Mouse (Mus musculus): ENCODE results near the gene Ints13. TPM values are rescaled to one million over a fixed set of nuclear protein-coding genes. Genes with fewer than 3 reads are reported as not detected.

The Ints13 gene
- total and polyA plus RNA-seq, 2 experiments from 2014 or later = 24.6 to 25.7 TPM

- H3K4me1 ChIP-seq (ENCODE audit: insufficient read depth, low read length) = no peaks in the 10 kb centered on the region
- ATAC-seq (no peak), DNase-seq (ENCODE audit: low spot score) (no peak)
- H3K27ac ChIP-seq = no peak overlapping the region
- H3K9ac ChIP-seq (replicated peaks; ENCODE audit: low read length) = no peak overlapping the region
- no peaks in the 10 kb centered on the region for H3K36me3 ChIP-seq (ENCODE audit: insufficient read depth, low read length)
- no peaks in the 10 kb centered on the region for H3K27me3 ChIP-seq (ENCODE audit: insufficient read depth, low read length)
- WGBS = 47% methylated on average over 7 of the region's 7 CpGs
- TF ChIP-seq CTCF (IDR thresholded peaks at IDR 0.05; ENCODE audit: low read depth) = no peak
- H3K4me2 ChIP-seq (ENCODE audit: low read depth, low read length) = no peak overlapping the region
- H3K9me3 ChIP-seq (ENCODE audit: low read length) = no peaks in the 10 kb centered on the region
- H3K4me3 ChIP-seq (ENCODE audit: low read length) = no peak overlapping the region
These were observed 63.1 kb downstream of the Ints13 start for GRCm38 (mm10) chr6:146514531-146514948.

GRCm38 (mm10) chr6:146513899-146514298 is 63.7 kb downstream of the Ints13 start:
- TF ChIP-seq CTCF (IDR thresholded peaks at IDR 0.05; ENCODE audit: low read depth) = no peak
- 58% methylated on average over 5 of the region's 5 CpGs for WGBS
- Histone ChIP-seq H3K9ac (replicated peaks; ENCODE audit: low read length) (no peak overlapping the region), H3K27me3 (ENCODE audit: insufficient read depth, low read length) (no peaks in the 10 kb centered on the region), H3K4me2 (ENCODE audit: low read depth, low read length) (no peak overlapping the region), H3K27ac (no peak overlapping the region), H3K9me3 (ENCODE audit: low read length) (no peaks in the 10 kb centered on the region), H3K36me3 (ENCODE audit: insufficient read depth, low read length) (no peaks in the 10 kb centered on the region), H3K4me1 (ENCODE audit: insufficient read depth, low read length) (no peaks in the 10 kb centered on the region), H3K4me3 (ENCODE audit: low read length) (no peak overlapping the region)
- DNase-seq (ENCODE audit: low spot score) (no peak), ATAC-seq (no peak)

- Histone ChIP-seq H3K27ac (no peak overlapping the region), H3K9ac (replicated peaks; ENCODE audit: low read length) (no peak overlapping the region), H3K36me3 (ENCODE audit: insufficient read depth, low read length) (no peaks in the 10 kb centered on the region), H3K27me3 (ENCODE audit: insufficient read depth, low read length) (no peaks in the 10 kb centered on the region), H3K4me1 (ENCODE audit: insufficient read depth, low read length) (no peaks in the 10 kb centered on the region), H3K4me3 (ENCODE audit: low read length) (no peak overlapping the region), H3K9me3 (ENCODE audit: low read length) (no peaks in the 10 kb centered on the region), H3K4me2 (ENCODE audit: low read depth, low read length) (no peak overlapping the region)
- no peak for DNase-seq (ENCODE audit: low spot score)
- ATAC-seq = no peak
- 83% methylated on average over 8 of the region's 8 CpGs for WGBS
- no peak for TF ChIP-seq CTCF (IDR thresholded peaks at IDR 0.05; ENCODE audit: low read depth)
These were observed 64.3 kb downstream of the Ints13 start for GRCm38 (mm10) chr6:146513384-146513783.

- no peak overlapping the region for H3K27ac ChIP-seq
- no peaks in the 10 kb centered on the region for H3K4me1 ChIP-seq (ENCODE audit: insufficient read depth, low read length)
- H3K4me2 ChIP-seq (ENCODE audit: low read depth, low read length) = no peak overlapping the region
- H3K27me3 ChIP-seq (ENCODE audit: insufficient read depth, low read length) = no peaks in the 10 kb centered on the region
- no peak for TF ChIP-seq CTCF (IDR thresholded peaks at IDR 0.05; ENCODE audit: low read depth)
- no peak for DNase-seq (ENCODE audit: low spot score)
- H3K9me3 ChIP-seq (ENCODE audit: low read length) = no peaks in the 10 kb centered on the region
- no peak overlapping the region for H3K4me3 ChIP-seq (ENCODE audit: low read length)
- H3K9ac ChIP-seq (replicated peaks; ENCODE audit: low read length) = no peak overlapping the region
- 80% methylated on average over 8 of the region's 8 CpGs for WGBS
- no peak for ATAC-seq
- no peaks in the 10 kb centered on the region for H3K36me3 ChIP-seq (ENCODE audit: insufficient read depth, low read length)
These were observed 66.1 kb downstream of the Ints13 start for GRCm38 (mm10) chr6:146511511-146511910.

DNA sequence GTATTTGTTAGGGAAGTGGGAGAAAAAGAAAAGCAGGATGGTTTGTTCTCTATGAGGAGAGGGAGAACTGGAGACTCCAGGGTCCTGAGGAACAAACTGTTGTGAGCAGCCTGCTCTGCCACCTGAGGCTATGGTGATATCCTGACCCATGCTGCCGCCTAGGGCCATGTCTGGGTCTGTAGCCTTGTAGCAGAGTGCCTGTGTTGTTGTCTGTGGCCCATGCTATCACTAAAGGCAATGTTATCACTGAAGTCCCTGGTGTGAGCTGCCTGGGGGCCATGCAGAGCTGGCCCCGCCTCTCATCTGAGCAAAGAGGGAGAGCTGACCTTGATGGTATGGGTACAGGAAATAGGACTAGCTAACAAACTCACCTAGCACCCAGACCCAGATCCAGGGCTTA is 67.7 kb downstream of the Ints13 start:
- Histone ChIP-seq H3K4me2 (ENCODE audit: low read depth, low read length) (no peak overlapping the region), H3K27me3 (ENCODE audit: insufficient read depth, low read length) (no peaks in the 10 kb centered on the region), H3K27ac (no peak overlapping the region), H3K9me3 (ENCODE audit: low read length) (no peaks in the 10 kb centered on the region), H3K4me1 (ENCODE audit: insufficient read depth, low read length) (no peaks in the 10 kb centered on the region), H3K9ac (replicated peaks; ENCODE audit: low read length) (no peak overlapping the region), H3K4me3 (ENCODE audit: low read length) (no peak overlapping the region), H3K36me3 (ENCODE audit: insufficient read depth, low read length) (no peaks in the 10 kb centered on the region)
- TF ChIP-seq CTCF (IDR thresholded peaks at IDR 0.05; ENCODE audit: low read depth) = no peak
- no peak for DNase-seq (ENCODE audit: low spot score)
- ATAC-seq = no peak
- 84% methylated on average over 2 of the region's 2 CpGs for WGBS

DNA sequence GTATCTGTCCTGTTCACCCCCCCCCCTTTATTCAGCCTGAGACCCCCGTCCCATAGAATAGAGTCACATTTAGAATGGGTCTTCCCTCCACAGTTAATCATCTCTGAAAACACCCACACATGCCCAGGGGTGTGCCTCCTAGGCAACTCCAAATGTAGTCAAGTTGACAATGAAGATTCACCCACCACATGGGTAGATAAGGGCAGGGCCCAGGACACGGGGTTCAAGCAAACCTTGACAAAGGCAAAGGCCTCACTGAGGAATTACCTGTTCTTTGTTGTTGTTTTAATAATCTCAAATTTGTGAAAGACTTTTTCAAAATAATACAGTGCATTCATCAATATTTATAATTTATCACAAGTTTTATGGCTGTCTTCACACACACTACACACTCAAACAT is 73.2 kb downstream of the Ints13 start:
- Histone ChIP-seq H3K9me3 (ENCODE audit: low read length) (no peaks in the 10 kb centered on the region), H3K27me3 (ENCODE audit: insufficient read depth, low read length) (0 out of 2 replicates have a peak, but pooled peaks cover 6% of the 10 kb centered on the region), H3K4me1 (ENCODE audit: insufficient read depth, low read length) (no peaks in the 10 kb centered on the region), H3K36me3 (ENCODE audit: insufficient read depth, low read length) (no peaks in the 10 kb centered on the region), H3K4me2 (ENCODE audit: low read depth, low read length) (no peak overlapping the region), H3K9ac (replicated peaks; ENCODE audit: low read length) (no peak overlapping the region), H3K4me3 (ENCODE audit: low read length) (no peak overlapping the region), H3K27ac (no peak overlapping the region)
- no peak for TF ChIP-seq CTCF (IDR thresholded peaks at IDR 0.05; ENCODE audit: low read depth)
- WGBS = 83% methylated on average over 2 of the region's 2 CpGs
- ATAC-seq (no peak), DNase-seq (ENCODE audit: low spot score) (no peak)

- WGBS = 38% methylated on average over 3 of the region's 3 CpGs
- Histone ChIP-seq H3K9ac (replicated peaks; ENCODE audit: low read length) (peak overlapping the region; percentile 55; the same call in 1 of the 2 replicates), H3K4me2 (ENCODE audit: low read depth, low read length) (peak overlapping the region; percentile 83), H3K27me3 (ENCODE audit: insufficient read depth, low read length) (0 out of 2 replicates have a peak, but pooled peaks cover 6% of the 10 kb centered on the region), H3K4me3 (ENCODE audit: low read length) (peak overlapping the region; percentile 56), H3K9me3 (ENCODE audit: low read length) (no peaks in the 10 kb centered on the region), H3K27ac (no peak overlapping the region), H3K4me1 (ENCODE audit: insufficient read depth, low read length) (no peaks in the 10 kb centered on the region), H3K36me3 (ENCODE audit: insufficient read depth, low read length) (no peaks in the 10 kb centered on the region)
- ATAC-seq = no peak
- TF ChIP-seq CTCF (IDR thresholded peaks at IDR 0.05; ENCODE audit: low read depth) = no peak
- no peak for DNase-seq (ENCODE audit: low spot score)
These were observed 74.8 kb downstream of the Ints13 start for GRCm38 (mm10) chr6:146502856-146503255.
